Mouse (Mus musculus) embryo, embryonic 11 days (tissue): ENCODE data around the gene Timp4.
A peak's percentile ranks its signal among the peaks of the same experiment; 100 is the strongest.

Experiments used
- DNase-seq: peaks from one replicate; pipeline ENCODE4 v3.0.0-alpha.2; 2015

Gene Timp4

DNA sequence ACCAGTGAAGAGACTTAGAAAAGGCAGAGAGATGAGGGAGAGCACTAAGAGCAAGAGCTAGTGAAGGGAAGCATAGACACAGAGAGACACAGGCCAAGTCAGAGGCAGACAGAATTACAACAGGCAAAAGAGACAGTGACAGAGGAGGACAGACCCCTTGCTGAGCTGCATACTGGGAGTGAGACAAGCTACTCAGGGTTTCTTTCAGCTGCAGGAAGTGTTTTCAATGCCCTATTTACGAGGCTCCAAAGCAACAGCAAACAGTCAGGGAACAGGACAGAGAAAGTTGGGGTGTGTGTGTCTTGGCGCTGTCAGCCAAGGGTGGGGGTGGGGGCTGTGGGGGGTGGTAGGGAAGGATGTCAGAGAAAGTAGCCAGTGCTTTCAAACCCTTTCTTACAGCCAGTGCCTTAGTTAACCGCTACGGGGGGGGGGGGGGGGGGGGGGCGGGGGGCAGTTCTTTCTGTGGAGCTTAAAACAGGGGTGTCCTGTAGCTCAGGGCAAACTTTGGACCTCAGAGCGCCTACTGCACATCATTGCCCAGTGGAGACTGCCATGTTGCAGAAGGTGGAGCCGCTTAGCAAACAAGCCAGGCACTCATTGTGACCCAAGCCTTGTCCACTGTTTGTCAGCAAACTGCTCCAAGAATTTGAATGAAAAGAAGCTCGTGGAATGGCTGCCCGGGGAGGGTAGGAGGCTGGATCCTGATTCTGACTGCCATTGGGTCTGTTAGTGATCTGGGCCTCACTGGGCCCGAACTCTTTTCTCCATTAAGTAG lies at the start of gene Timp4:
Timp4 (minus strand) TSS at position 107 of the 775 bp plus-strand sequence.
- DNase-seq, result no peak

DNA sequence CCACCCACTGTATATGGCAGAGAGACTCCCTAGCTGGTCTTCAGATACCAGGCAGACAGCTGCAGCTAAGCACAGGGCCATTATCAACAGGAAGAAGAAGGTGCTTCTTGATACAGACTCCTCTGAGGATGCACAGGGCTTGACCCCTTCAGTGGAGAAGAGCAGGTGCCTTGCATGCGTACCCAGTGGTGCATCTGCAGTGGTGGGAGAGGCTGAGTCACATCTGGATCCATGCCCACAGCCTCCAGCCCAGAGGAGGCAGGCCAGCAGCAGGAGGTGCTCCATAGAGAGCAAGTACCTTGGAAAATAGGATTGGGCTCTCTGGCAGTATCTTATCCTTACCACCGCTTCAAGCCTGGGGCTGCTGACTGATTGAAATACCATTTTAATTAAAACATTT lies 41.9 kb upstream of the Timp4 start:
- DNase-seq, result no peak

DNA sequence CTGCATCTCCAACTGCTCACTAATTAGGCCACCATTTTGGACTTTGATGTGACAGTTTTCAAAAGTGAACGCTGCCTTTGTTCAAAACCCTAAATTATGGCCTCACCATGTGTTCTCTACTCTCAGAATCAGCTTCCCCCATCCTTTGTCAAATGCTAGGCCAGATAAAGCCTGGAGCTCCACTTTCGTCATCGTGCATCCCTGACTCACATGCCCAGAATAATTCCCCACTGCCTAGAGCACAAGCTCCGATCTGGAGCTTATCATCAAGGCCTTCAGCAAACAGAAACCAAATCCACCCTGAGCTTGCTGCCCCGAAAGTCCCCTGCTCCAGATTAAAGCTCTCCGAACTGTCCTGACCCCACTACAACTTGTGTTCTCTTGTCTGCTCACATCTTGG lies 40.6 kb upstream of the Timp4 start:
- no peak for DNase-seq

DNA sequence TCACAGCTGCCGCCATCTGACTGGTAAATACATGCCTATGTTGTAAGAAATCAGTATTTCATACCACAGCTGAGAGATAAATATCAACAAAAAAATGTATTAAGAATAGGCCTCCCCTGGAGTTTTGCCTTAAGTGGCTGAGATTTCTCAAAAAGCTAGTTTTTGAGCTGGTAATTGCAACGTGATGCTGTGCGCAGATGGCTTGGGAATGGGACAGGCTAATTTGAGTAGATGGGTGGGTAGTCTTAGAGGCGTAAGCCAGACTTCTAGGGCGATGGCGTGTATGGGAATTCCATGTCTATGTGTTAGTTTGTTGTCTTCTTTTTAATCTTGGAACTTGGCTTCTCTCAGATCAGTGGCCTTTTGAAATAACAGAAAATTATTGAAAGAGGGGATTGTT lies 39.8 kb upstream of the Timp4 start:
- DNase-seq, result no peak

DNA sequence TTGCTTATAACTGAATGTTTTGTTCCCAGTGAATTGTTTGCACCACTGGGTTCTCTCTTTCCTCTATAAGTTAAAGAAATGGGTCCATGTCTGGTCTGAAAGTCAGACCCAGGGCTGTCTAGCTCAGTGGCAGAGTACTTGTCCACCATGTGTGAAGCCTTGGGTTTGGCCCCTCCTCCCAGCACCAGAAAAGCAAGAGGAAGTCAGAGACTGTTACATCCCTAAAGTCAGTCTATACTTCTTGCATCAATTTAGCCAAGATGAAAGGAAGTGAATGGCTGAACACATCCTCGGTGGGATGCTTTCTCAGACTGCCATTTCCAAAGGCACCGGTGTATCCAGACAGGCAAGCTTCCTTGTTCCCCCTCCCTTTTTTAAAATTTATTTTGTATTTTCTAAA lies 39.1 kb upstream of the Timp4 start:
- DNase-seq, result no peak

DNA sequence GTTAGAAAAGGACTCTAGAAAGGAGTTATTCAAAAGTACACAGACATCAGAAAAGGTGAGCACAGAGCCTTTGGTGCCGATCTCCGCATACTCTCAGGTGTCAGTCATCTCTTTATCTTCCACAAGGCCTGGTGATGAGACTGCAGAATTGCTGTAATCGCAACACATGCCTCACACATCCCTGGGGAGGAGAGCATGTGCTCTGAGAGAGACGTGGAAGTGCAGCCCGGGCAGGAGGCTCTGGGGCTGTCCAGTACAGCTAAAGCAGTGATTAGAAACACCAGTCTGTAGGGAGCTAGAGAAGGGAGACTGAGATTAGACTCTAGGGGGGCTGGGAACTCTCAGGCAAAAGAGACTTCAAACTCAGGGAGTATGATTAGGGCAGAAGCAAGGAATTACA lies 38.6 kb upstream of the Timp4 start:
- no peak for DNase-seq

DNA sequence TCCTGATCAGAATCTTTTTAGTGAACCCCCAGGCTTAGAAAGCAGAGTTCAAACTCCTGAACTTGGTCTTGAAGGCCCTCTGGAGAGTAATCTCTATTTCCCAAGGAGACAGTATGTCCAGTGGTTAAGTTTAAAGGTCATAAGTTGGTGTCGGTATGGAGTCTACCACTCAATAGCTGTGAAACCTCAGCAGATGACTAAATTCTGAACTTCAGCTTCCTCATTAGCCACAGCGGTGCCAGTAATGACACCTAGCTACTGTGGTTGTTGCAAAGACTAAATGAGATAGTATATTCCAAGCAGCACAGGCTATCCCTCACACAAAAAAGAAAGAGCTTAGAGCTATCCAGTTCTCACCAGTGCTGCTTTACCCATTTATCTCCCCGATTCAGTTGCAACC lies 36.2 kb upstream of the Timp4 start:
- DNase-seq, result no peak

DNA sequence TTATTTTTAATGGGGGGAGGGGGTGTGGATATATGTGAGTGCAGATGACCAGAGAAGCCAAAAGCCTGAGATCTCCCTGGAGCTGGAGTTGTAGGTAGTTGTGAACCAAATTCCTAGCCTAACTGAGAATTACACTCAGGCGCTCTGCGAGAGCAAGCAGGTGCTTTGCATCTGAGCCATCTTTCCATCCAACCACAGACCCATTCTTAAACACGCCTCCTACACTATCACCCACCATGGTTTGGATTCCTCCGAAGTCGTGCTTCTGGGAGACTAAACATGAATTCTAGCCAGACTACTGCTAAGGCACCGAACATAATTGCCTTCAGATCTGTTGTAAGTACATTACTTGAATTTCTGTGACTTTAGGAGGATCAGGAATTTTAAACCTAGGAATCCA lies 34.4 kb upstream of the Timp4 start:
- DNase-seq, result no peak

DNA sequence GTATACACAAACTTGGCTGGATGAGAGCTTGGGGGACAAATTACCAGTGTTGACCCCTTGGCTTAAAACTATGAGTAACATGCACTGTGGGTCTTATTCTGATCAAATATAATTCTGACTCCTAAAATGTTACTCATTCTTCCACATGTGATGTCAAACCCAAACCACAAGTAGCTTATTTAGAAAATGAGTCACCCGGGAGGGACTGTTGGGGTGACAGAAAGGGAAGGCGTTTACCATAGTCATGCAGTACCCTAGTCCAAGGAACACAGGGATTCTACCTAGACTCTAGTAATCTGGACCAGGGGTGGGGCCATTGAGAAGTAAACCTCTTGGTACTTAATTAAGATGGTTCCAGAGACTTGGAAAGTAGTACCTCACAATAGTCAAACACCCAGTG lies 32.1 kb upstream of the Timp4 start:
- DNase-seq, result no peak

DNA sequence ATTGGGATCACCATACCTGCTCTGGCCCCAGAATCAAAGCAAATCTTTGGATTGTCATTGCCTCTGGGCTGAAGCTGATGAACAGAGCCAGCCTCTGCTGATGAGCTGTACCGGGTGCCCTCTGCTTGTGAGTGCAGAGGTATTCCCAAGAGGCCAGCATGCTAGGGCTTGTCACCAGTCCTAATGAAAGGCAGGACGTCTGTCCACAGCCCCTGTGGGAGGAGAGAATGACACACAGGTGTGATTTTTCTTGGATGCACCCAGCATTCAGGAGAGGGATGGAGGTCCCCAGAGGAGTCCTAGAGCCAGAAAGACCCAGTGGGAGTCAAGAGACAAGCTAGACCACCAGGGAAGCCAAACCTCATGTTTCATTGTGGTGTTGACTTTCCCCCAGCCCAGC lies 27.6 kb upstream of the Timp4 start:
- no peak for DNase-seq

DNA sequence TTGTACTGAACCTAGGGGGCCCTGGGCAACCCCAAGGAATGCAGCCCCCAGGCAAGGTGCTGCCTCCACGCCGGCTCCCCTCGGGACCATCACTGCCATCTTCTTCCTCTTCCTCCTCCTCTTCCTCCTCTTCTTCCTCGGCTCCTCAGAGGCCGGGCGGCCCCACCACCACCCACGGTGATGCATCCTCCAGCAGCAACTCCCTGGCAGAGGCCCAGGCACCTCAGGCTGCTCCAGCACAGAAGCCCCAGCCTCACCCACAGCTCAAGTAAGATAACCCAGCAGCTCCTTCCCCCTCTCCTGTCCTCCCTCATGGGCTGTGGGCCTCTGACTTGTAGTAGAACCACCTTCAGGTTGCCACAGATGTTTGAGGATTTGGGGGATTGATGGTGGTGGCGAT lies 26.1 kb upstream of the Timp4 start:
- DNase-seq, result no peak

DNA sequence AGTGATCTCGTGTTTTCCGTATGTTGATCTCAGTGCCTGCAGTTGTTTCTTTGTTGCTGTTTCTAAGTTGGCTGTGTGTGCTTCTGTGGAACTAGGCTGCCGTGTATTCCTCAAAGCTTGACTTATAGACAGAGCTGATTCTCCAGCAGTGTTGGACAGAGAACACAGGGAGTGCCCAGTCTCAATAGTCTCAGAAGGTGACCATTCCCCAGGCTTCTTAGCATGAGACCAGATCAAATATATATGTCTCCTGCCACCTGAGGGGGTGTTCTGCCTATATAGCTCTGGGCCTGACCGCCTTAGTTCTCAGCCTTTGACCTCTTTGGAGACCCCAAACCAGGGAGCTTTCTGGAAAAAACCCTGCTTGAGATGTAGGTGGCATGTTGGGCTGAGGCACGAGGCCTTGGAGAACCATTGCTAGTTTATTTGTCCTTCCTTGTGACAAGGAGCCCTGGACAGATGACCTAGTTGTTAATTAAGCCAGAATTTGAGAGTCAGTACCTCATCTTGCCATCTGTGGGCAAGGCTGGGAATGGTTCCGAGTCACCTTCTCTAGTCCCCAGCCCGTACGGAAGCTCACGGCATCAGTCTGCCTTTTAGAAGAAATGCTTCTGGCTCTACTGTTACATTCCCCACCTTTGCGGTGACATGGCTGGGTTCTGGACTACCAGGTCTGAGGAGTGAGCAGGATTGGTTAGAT lies 23.3 kb upstream of the Timp4 start:
- no peak for DNase-seq

DNA sequence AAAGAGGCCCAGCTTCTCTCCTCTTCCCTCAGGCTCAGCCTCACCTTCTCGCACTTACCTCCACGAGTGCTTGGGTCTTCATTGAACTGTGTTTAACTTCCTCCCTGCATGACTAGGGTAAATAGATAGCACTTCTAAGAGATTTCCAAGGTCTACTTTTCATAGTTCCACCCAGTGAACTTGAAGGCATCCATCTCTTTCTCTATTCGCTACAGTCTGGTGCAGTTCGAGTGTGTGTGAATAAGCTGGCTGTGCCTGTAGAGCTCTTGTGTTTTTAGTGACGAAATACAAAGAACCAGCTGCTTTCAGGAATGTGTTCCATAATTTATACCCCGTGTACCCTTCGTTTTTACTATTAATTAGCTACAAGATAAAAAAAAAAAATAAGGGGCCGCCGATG lies 22.7 kb upstream of the Timp4 start:
- DNase-seq, result no peak

DNA sequence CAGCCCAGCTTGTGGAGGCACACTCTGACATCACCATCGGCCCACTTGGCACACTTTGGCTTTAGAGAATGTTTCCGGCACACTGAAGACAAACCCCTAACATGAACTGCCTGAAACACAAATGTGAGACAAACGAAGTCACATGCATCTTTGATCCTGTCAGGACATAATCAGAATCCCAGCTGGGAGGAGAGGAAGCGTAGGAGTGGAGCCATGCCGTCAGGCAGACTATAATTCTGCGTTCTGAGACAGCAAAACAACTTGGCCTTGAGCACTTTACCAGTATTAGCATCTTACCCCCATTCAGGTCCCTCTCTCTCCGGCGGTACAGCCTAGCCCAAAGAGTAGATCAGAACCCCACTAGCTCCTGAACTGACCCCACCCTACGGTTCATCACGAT lies 21.3 kb upstream of the Timp4 start:
- DNase-seq, result no peak

DNA sequence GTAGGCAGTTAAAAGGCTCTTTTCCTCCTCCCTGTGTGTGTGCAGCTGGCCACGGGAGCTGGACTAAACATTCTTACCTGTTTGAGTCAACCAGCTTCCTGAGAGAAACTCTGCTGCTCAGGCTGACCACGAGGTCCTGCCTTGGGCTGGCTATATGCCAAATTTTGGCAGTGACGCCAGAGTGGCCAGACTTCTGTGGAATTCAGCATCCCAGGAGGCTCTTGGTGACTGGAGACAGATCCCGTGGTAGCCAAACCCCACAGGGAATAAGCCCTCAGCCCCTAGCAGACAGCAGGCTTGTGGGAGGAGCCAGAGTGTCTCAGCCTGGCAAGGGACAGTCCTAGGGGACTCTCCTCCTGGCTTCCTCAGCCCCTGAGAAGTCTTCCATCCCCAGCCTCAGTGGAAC lies 19.9 kb upstream of the Timp4 start:
- DNase-seq, result peak; percentile 34

DNA sequence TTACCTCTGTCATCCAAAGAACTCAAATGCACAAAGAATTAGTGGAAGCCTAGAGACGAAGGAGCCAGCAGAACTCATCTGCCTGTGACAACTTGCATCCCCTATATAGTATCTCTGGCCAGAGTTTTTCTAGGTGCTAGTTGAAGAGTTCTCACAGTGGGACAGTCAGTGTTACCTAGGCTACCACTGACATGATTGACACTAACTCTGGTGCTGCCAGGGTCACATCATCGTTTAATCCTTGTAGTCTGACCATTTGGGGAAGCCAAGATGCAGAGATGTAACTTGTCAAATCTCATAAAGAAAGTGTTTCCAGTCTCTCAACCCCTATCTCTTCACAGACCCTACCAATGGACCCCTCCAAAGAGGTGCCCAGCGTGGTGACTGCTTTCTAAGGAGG lies 19.3 kb upstream of the Timp4 start:
- DNase-seq, result no peak

DNA sequence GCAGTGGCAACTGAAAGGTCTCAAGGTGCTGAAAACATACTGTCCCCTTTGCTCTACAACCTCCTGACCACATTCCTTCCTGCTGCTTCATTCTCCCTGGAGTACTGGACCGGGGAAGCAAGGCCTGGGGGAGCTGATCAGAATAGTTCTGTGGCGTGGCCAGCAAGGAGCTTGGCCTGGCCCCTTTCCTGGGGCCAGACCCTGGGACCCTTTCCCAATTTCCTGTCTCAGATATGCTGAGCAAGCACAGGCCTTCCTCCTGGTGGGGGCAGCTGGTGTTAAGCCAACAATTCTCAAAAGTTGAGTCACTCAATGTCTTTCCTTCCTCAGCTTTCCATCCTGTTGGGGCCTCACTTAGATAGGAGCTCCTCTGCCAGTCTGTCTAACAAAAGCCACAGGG lies 18.1 kb upstream of the Timp4 start:
- no peak for DNase-seq

DNA sequence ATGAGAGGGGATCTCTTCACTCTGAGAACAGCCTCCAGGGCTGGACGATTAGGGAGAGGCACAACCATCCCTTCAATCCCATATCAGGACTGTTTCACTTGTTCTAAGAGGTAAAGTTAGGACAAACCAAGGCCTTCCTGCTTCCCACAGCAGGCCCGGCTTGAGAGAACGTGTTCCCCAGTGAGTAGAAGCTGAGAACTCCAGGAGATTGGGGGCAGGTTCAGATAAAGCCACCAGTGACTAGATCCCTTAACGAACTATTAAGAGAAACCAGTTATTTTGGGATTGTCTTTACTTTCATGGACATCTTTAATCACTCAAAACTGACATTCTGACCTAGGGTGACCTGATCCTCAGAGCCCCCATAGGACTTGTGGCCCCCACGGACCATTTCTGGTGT lies 17.6 kb upstream of the Timp4 start:
- no peak for DNase-seq

DNA sequence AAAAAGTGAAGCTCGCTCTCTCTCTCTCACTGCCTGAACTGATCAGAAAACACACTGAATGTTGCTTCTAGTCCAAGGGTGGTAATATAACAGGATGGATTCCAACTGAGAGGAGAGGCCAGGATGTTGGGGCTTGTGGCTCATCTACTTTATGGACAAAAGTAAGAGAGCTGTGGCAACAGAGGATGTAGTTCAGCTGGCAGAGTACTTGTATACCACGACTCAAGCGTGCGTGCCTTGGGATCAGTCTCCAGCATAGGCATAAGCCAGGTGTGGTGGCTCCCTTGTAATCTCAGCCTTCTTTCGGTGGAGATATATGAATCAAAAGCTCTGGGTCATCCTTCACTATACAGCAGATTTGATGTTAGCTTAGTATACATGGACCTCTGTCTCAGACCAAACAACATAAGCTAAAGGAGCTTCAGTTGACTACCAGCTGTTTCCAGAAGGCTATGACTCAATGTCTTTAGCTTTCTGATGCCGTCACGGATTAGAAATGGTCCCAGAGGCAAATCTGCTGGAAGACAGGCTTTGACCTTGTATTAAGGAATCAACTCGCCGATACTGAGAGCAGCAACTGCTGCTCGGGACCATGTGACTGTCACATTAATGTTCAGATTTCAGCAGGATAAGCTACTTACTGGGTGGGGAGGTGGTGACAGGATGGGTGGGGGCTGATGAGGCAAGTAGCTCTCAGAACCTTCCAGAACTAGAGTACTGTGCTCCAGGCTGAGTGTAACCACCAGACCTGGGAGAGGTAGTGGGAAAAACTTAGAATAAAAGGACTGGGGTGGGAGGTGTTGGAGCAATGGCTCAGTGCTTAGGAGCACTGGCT lies 16.8 kb upstream of the Timp4 start:
- no peak for DNase-seq

DNA sequence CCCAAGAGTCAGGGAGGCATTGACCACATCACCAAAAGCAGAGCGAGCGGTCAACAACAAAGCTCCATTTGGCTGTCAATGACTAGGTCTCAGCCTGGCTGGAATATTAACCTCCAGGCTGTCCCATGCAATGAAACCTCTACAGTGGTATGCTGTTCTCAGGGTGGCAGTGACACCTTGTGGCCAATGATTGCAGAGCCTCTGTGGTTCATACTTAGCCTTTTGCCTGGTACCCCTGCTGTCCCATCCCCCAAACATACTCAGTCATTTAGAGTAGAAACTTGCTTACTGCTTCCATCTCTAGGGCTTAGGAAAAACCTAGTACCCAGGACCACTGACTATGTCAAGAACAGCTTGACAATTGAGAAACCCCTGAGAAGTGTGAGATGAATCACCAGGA lies 15.9 kb upstream of the Timp4 start:
- DNase-seq, result peak; percentile 76

DNA sequence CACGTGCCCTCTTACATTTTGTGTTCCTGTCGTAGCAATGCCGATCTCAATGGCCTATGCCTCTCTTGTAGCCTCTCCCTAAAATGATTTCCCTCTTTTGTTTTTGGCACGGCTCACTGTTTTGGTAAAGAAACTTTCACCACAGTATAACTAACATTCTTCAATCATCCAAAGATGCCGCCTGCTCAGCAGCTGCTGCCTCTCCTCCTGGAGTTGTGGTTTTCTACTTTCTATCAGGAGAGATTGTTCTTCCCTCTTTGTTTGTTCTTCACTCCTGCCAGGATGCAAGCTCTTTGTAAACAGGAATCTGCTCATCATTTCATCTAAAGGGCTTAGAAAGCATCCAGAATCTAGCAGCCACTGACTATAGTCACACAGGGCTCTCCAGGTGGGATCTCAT lies 14.8 kb upstream of the Timp4 start:
- no peak for DNase-seq

DNA sequence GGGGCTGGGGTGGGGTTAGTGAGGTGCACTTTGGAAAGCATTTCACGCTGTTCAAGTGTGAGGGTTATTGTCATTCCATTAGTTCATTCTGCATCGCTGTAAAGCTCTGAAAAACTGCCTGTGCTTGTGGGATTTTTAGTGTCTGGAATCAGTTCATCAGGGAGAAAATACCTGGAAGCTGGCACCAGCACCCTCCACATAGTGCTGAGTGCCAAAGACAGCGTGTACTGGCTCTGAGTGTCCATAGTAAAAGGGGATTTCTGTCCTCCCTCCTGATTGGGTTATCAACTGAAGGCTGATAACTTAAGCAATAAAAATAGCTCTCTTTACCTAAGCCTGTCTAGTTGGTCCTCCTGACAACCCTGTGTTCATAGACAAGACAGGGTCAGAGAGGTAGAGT lies 8.5 kb upstream of the Timp4 start:
- DNase-seq, result no peak

DNA sequence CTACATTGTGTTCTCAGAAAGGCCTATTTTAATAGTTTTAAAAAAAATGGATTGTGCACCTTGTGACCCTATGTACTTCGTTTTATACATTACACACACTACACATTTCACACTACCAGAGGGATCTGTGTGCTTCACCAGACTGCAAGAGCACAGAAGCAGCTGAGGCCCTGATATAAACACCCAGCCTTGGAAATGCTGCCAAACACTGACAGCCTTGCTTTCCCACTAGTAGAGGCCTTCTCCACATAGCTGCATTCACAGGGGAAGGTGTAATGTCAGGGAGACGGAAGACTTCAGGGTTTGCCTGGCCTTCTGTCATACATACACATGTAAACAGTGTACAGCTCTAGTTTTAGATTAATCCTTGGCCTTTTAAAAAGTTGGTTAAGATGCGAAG lies 3.2 kb upstream of the Timp4 start:
- DNase-seq, result no peak

DNA sequence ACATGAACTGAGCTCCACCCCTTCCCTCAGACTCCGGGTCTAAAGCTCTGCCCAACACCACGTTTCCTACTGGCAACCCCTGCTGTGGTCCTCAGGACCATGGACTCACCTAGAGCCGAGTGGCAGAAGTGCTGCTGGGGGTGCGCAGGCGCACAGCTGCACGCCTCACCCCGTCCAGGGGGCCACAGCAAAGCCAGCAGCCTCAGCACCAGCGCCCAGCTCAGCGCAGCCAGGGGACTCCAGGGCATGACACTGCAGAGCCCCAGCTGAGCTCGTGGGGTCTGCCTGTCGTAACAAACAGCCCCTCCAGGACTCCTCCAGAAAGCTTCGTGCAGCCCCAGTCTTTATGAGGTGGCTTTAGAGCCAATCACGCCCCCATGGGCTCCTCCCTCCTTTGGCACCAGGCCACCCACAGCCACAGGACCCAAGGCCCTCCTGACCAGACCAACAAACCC lies 447 bp downstream of the Timp4 start:
- peak; percentile 17 for DNase-seq
